Mouse (Mus musculus): ENCODE data around the gene Dnaic1.

- TF ChIP-seq CTCF (IDR thresholded peaks at IDR 0.05) (no peak), EP300 (IDR thresholded peaks at IDR 0.05) (no peak)
These were observed 42.5 kb upstream of the Dnaic1 start for GRCm38 (mm10) chr4:41527076-41527475.
